Mouse (Mus musculus) CH12.LX (cell line): ENCODE measurements around the gene Cuta.

Experiments used
- CHD2 ChIP-seq: IDR thresholded peaks from 2 replicates; pipeline ENCODE4 v1.6.1; 2011; ENCODE audit warnings: low read length, improper control_type of control experiment
- HCFC1 ChIP-seq: IDR thresholded peaks from 2 replicates; pipeline ENCODE4 v1.6.1; 2012; ENCODE audit warnings: low read depth, mild to moderate bottlenecking, inconsistent platforms, low read length, improper control_type of control experiment
- JUND ChIP-seq: conservative IDR thresholded peaks from 2 replicates; pipeline ENCODE4 v1.6.1; 2011; ENCODE audit warnings: low read depth, low read length, improper control_type of control experiment
- MAX ChIP-seq: IDR thresholded peaks from 2 replicates; pipeline ENCODE4 v1.6.1; 2011; ENCODE audit warnings: low read length, improper control_type of control experiment
- PAX5 ChIP-seq: IDR thresholded peaks from 2 replicates; pipeline ENCODE4 v1.6.1; 2012; ENCODE audit warnings: low read length, inconsistent platforms, mixed read lengths
- ZNF384 ChIP-seq: IDR thresholded peaks from 2 replicates; pipeline ENCODE4 v1.6.1; 2012; ENCODE audit warnings: low read depth, low read length, improper control_type of control experiment, inconsistent platforms

DNA sequence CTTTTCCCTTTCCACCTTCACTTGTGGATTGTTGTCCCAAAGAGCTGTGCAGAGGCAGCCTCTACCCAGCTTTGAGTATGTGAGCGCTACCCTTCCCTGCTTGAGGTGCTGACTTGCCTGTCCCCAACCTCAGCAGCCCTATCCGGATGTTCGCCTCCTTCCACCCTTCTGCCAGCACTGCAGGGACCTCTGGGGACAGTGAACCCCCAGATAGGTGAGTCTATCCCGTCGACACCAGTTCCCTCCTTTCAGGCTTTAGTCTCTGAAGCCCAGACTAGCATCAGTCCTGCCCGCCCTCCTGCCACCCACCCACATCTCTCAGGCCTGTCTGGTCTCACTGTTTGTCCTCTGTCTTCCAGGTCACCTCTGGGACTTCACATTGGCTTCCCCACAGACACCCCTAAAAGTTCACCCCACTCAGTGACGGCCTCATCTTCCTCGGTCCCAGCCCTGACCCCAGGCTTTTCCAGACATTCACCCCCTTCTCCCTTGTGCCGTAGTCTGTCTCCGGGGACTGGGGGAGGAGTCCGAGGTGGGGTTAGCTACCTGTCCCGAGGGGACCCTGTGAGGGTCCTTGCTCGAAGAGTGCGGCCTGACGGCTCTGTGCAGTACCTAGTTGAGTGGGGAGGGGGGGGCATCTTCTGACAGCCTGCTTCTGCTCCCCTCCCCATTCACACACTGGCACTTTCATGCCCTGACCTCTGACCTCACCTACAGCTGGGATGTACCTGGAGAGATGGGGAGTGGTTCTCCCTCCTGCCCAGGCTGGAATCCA is 2.3 kb downstream of the Cuta start:
- TF ChIP-seq HCFC1 (no peak), CHD2 (no peak), MAX (no peak), JUND (no peak), ZNF384 (no peak), PAX5 (no peak)
